Mouse (Mus musculus) liver, embryonic 12.5 days (tissue): ENCODE results near the gene Ccdc7a. TPM values are rescaled to one million over a fixed set of nuclear protein-coding genes. Genes with fewer than 3 reads are reported as not detected.
"Not testable (repeated sequence)": the region's sequence is repeated elsewhere in the genome, so short reads cannot be mapped to it uniquely, and the experiment has no call there.

Experiments used
- ATAC-seq: fragments of 200-750 bp; cut with Nextera tagmentation; 2 replicates; pipeline ENCODE4 v1.8.0; 2017; ENCODE audit warnings: moderate number of reproducible peaks, mild to moderate bottlenecking, moderate library complexity
- H3K27ac ChIP-seq: fragments of 300-500 bp; sonication (generic); 2 replicates; pipeline ENCODE4 v1.5.1; 2016; ENCODE audit warnings: mild to moderate bottlenecking
- H3K27me3 ChIP-seq: fragments of 300-500 bp; sonication (generic); replicated peaks from 2 replicates; pipeline ENCODE4 v1.6.1; 2016; ENCODE audit warnings: mild to moderate bottlenecking, moderate library complexity
- H3K36me3 ChIP-seq: fragments of 300-500 bp; sonication (generic); 2 replicates; pipeline ENCODE4 v1.6.1; 2016; ENCODE audit warnings: mild to moderate bottlenecking, moderate library complexity
- H3K4me1 ChIP-seq: fragments of 300-500 bp; sonication (generic); 2 replicates; pipeline ENCODE4 v1.6.1; 2016
- H3K4me2 ChIP-seq: fragments of 300-500 bp; sonication (generic); 2 replicates; pipeline ENCODE4 v1.6.1; 2016; ENCODE audit warnings: mild to moderate bottlenecking, moderate library complexity
- H3K4me3 ChIP-seq: fragments of 300-500 bp; sonication (generic); 2 replicates; pipeline ENCODE4 v1.5.1; 2016; ENCODE audit warnings: mild to moderate bottlenecking, moderate library complexity
- H3K9ac ChIP-seq: fragments of 300-500 bp; sonication (generic); 2 replicates; pipeline ENCODE4 v1.6.1; 2016; ENCODE audit warnings: mild to moderate bottlenecking, moderate library complexity
- H3K9me3 ChIP-seq: fragments of 300-500 bp; sonication (generic); replicated peaks from 2 replicates; pipeline ENCODE4 v1.6.1; 2016; ENCODE audit warnings: mild to moderate bottlenecking, moderate library complexity
- WGBS: fragments of 180-500 bp; shearing (Covaris S2); methylation state at CpG from one replicate; pipeline ENCODE4 v1.1.7; 2016; ENCODE audit not compliant: insufficient replicate concordance; 5-methylcytosine and 5-hydroxymethylcytosine counted together
- polyA plus RNA-seq: library from polyadenylated mRNA; unstranded; fragments of >200 nt; fragmentation: Nextera tagmentation; extraction: Ambion mirVana; gene quantifications from 2 replicates; pipeline ENCODE4 v1.2.1, GENCODE M21; 2016

The Ccdc7a gene
- polyA plus RNA-seq = not detected in 2 replicates

- H3K9me3 ChIP-seq, H3K27me3 ChIP-seq, H3K4me2 ChIP-seq, H3K9ac ChIP-seq, H3K4me3 ChIP-seq, ATAC-seq, H3K36me3 ChIP-seq, H3K4me1 ChIP-seq, H3K27ac ChIP-seq: not testable (repeated sequence)
- 80% methylated on average over 2 of the region's 11 CpGs for WGBS
Observed at GRCm38 (mm10) chr8:129065417-129065816, at the start of gene Ccdc7a. TSS of gene Ccdc7a (minus strand) at chr8:129065517.

GRCm38 (mm10) chr8:129066834-129067233 lies 1.5 kb upstream of the Ccdc7a start, which contains the start of gene Ccdc7b:
TSS of gene Ccdc7b (plus strand) at chr8:129067134.
- 40% methylated on average over 1 of the region's 10 CpGs for WGBS

GRCm38 (mm10) chr8:128991389-128991788 lies 73.9 kb downstream of the Ccdc7a start:
- Histone ChIP-seq H3K27me3 (no peaks in the 10 kb centered on the region), H3K9me3 (no peaks in the 10 kb centered on the region), H3K4me3 (no peak overlapping the region), H3K4me1 (no peaks in the 10 kb centered on the region), H3K36me3 (no peaks in the 10 kb centered on the region), H3K27ac (no peak overlapping the region), H3K4me2 (no peak overlapping the region), H3K9ac (no peak overlapping the region)
- WGBS = 76% methylated on average over 1 of the region's 1 CpGs
- ATAC-seq = no peak

More at GRCm38 (mm10) chr8:129066834-129067233, 1.5 kb upstream of the Ccdc7a start, which contains the start of gene Ccdc7b:
- H3K9ac ChIP-seq, H3K36me3 ChIP-seq, H3K27ac ChIP-seq, H3K9me3 ChIP-seq, H3K27me3 ChIP-seq, H3K4me3 ChIP-seq, ATAC-seq, H3K4me2 ChIP-seq, H3K4me1 ChIP-seq: not testable (repeated sequence)

- not testable (repeated sequence) for ATAC-seq, H3K27me3 ChIP-seq, H3K9ac ChIP-seq, H3K27ac ChIP-seq, H3K4me2 ChIP-seq, H3K36me3 ChIP-seq, H3K4me3 ChIP-seq, H3K4me1 ChIP-seq, H3K9me3 ChIP-seq
- WGBS = 61% methylated on average over 11 of the region's 11 CpGs
Observed at GRCm38 (mm10) chr8:128948941-128949340, 116.4 kb downstream of the Ccdc7a start.

DNA sequence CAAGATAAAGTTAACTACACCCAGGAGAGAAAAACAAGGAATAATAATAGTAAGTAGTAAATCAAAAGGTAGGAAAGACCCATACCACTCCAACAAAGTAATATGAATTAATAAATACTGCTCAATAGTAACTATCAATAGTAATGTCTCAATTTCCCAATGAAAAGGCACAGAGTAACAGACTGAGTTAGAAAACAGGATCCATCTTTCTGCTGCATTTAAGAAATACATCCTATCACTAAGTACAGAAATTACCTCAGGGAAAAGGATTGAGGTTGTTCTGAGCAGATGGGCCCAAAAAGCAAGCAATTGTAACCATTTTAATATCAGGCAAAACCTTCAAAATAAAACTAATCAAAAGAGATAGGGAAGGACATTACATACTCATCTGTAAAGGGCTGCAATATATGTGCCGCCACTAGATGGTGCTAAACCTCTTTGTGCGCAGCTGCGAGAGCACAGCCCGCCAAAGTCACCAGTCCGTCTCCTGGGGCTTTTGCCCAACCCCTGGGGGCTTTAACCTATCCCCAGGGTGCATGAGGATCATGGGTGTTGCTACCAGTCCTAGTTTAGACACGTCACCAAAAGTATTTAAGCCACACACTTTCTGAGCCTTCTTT lies 124.2 kb downstream of the Ccdc7a start:
- H3K27me3 ChIP-seq, H3K4me2 ChIP-seq, H3K36me3 ChIP-seq, H3K27ac ChIP-seq, H3K9me3 ChIP-seq, H3K4me1 ChIP-seq, H3K9ac ChIP-seq, H3K4me3 ChIP-seq, ATAC-seq: not testable (repeated sequence)
- WGBS = 1% methylated on average over 6 of the region's 6 CpGs

DNA sequence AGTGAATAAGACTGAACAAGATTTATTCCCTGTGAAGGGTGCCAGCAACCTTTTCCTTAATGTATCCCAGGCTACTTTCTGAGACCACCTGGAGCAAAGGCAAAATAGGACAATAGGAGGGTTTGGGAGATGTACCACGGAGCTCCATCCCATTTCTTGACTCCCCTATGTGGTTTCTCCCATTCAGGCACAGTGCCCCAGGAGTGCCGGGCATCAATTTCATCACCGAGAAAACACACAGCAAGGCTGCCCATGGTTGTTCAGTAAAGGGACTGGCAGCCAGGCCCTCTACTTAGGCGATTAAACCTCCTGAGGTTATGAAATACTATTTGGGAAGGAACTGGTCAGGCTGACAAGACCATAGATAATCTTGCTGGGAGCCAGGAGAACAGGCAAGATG lies 131.9 kb downstream of the Ccdc7a start:
- no peaks in the 10 kb centered on the region for H3K27me3 ChIP-seq
- H3K4me3 ChIP-seq = no peak overlapping the region
- H3K9me3 ChIP-seq = no peaks in the 10 kb centered on the region
- no peak overlapping the region for H3K27ac ChIP-seq
- no peak for ATAC-seq
- H3K9ac ChIP-seq = no peak overlapping the region
- no peak overlapping the region for H3K4me2 ChIP-seq
- H3K4me1 ChIP-seq = no peaks in the 10 kb centered on the region
- H3K36me3 ChIP-seq = no peaks in the 10 kb centered on the region
- WGBS = 50% methylated on average over 4 of the region's 4 CpGs

DNA sequence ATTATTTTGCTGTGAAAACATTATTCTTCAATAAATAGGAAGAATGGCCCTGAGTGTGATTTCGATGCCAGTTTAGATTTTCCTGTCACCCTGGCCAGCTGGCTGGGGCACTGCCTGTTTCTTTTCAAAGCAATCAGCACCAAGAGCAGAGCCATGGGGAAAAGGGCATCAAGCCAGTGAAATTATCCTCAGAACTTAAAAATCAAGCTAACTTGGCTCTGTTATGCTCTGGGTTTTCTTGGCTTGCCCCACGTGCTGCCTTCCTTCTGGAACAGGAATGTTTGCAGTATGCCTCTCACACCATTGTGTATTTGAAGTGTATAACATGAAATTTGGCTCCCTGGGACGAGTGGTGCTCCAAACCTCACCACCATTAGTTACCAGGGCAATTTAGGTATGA lies 182.6 kb downstream of the Ccdc7a start:
- Histone ChIP-seq H3K27ac (no peak overlapping the region), H3K4me2 (no peak overlapping the region), H3K9me3 (no peaks in the 10 kb centered on the region), H3K9ac (no peak overlapping the region), H3K27me3 (no peaks in the 10 kb centered on the region), H3K4me1 (no peaks in the 10 kb centered on the region), H3K36me3 (no peaks in the 10 kb centered on the region), H3K4me3 (no peak overlapping the region)
- ATAC-seq = no peak
- 37% methylated on average over 3 of the region's 3 CpGs for WGBS

GRCm38 (mm10) chr8:128843749-128844148 lies 221.6 kb downstream of the Ccdc7a start:
- WGBS = 24% methylated on average over 5 of the region's 5 CpGs
- Histone ChIP-seq H3K4me3 (no peak overlapping the region), H3K4me2 (no peak overlapping the region), H3K9me3 (no peaks in the 10 kb centered on the region), H3K4me1 (no peaks in the 10 kb centered on the region), H3K27me3 (no peaks in the 10 kb centered on the region), H3K36me3 (no peaks in the 10 kb centered on the region), H3K9ac (no peak overlapping the region), H3K27ac (no peak overlapping the region)
- no peak for ATAC-seq

DNA sequence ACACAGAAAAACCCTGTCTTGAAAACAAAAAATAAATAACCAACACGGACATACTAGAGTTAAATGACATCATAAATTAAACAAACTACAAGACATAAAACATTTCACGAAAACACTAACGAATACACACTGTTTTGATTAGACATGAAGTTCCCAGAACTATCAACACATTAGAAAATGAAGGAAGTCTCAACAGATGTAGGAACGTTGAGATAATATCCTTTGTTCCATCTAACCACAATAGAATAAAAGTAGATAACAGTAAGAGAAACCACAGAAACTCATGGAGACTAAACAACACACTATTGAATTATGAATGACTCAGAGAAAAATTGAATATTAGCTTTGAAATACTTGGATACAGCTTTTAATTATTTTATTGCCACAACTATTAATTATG lies 252.8 kb downstream of the Ccdc7a start:
- 60% methylated on average over 4 of the region's 4 CpGs for WGBS
- no peak for ATAC-seq
- no peak overlapping the region for H3K4me2 ChIP-seq
- no peak overlapping the region for H3K9ac ChIP-seq
- no peak overlapping the region for H3K4me3 ChIP-seq
- no peak overlapping the region for H3K27ac ChIP-seq
- no peaks in the 10 kb centered on the region for H3K9me3 ChIP-seq
- H3K36me3 ChIP-seq = no peaks in the 10 kb centered on the region
- H3K27me3 ChIP-seq = no peaks in the 10 kb centered on the region
- no peaks in the 10 kb centered on the region for H3K4me1 ChIP-seq

DNA sequence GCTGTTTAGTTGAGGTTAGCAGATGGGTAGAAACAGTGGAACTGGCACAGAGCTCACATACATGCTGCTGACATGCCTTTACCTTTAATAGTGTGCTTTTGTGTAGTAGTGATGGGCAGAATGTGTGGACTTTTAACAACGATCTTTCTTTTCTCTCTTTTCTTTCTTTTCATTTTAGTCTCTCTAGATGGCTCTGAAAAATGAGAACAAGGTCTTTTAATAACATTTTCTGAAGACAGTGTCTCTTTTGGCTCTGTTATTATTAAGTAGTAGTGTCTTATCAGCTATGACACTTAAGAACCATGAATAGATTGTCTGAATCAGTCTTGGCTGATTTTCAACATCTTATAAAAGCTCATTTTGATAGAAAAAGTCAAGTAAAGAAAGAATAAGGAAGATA lies 266.7 kb downstream of the Ccdc7a start, which contains the start of gene Gm3952:
TSS of gene Gm3952 (minus strand) at position 101 of the 400 bp plus-strand sequence.
- WGBS = 48% methylated on average over 1 of the region's 1 CpGs
- no peak within 1 kb of the TSS for H3K4me3 ChIP-seq
- no peak within 1 kb of the TSS for H3K9ac ChIP-seq
- no peak for ATAC-seq
- no peaks in the 10 kb centered on the region for H3K36me3 ChIP-seq
- no peak within 1 kb of the TSS for H3K4me2 ChIP-seq
- no peaks in the 10 kb centered on the region for H3K4me1 ChIP-seq
- H3K27ac ChIP-seq = no peak within 1 kb of the TSS
- H3K9me3 ChIP-seq = no peaks in the 10 kb centered on the region
- H3K27me3 ChIP-seq = no peaks in the 10 kb centered on the region

DNA sequence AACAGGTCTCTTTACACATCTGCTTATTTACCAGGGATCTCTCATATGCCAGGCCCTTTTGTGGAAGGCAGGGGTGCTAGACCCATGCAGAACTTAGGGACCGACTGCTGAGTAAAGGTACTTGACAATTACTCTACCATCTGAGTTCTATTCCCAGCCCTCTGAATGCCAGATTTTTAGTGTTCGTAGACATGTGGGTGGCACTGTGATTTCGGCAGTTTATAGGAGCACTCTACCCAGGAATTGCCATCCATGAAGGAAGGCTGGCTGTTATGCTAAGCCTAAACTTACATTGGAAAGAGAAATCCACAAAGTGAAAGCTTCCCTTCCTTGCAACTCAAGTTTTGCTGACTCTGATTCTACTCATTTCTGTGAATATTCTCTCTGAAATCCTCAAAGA lies 329.6 kb downstream of the Ccdc7a start:
- H3K27ac ChIP-seq = no peak overlapping the region
- H3K4me3 ChIP-seq = no peak overlapping the region
- no peak overlapping the region for H3K9ac ChIP-seq
- WGBS = 78% methylated on average over 3 of the region's 3 CpGs
- ATAC-seq = no peak
- no peaks in the 10 kb centered on the region for H3K9me3 ChIP-seq
- no peaks in the 10 kb centered on the region for H3K27me3 ChIP-seq
- peaks cover 79% of the 10 kb centered on the region for H3K36me3 ChIP-seq
- H3K4me1 ChIP-seq = no peaks in the 10 kb centered on the region
- H3K4me2 ChIP-seq = no peak overlapping the region

DNA sequence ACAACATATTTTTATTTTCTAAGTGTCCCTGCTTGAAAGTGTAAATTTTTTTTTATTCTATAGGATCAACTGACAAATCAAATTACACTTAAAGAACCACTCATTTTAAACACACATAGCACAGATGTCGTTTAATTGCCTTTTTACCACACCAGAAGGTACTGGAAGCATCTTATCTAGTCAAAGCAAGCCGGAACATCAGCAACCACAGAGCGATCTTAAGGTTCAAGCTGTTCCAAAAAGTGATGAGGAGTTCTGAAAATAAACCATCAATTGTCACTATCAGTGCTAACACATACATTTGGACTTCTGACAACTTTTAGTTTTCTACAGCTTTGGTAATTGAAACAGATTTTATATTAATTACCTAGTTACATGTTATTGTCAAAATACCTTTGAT lies 331.2 kb downstream of the Ccdc7a start:
- ATAC-seq = no peak
- H3K27me3 ChIP-seq = no peaks in the 10 kb centered on the region
- no peaks in the 10 kb centered on the region for H3K9me3 ChIP-seq
- WGBS = 65% methylated on average over 3 of the region's 3 CpGs
- no peaks in the 10 kb centered on the region for H3K4me1 ChIP-seq
- H3K4me3 ChIP-seq = no peak overlapping the region
- no peak overlapping the region for H3K4me2 ChIP-seq
- peaks cover 83% of the 10 kb centered on the region for H3K36me3 ChIP-seq
- no peak overlapping the region for H3K9ac ChIP-seq
- H3K27ac ChIP-seq = no peak overlapping the region

DNA sequence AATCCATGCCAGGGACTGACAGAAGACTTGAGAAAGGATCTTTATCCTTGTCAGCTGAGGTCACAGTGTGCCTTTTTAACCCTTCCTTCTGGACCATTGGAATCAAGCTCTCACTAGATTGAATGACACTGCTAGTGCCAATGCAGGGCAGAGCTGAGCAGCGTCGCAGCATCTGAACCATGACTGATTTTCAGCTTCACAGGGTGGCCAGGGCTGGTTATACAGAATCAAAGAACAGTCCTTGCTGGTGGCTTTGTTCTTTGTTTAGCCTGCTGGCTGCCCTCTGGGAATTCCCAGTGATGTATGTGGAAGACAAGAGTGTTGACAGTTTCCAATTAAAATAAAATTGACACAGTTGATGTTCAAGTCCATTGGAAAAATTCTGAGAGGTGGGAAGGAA lies 333.1 kb downstream of the Ccdc7a start:
- ATAC-seq = no peak
- no peaks in the 10 kb centered on the region for H3K4me1 ChIP-seq
- H3K27ac ChIP-seq = no peak overlapping the region
- H3K9me3 ChIP-seq = no peaks in the 10 kb centered on the region
- H3K4me2 ChIP-seq = no peak overlapping the region
- 78% methylated on average over 2 of the region's 2 CpGs for WGBS
- no peaks in the 10 kb centered on the region for H3K27me3 ChIP-seq
- H3K36me3 ChIP-seq = peaks cover 83% of the 10 kb centered on the region
- no peak overlapping the region for H3K4me3 ChIP-seq
- no peak overlapping the region for H3K9ac ChIP-seq
